Mouse (Mus musculus): Measurements from ENCODE around the gene Tbx6. TPM values are rescaled to one million over a fixed set of nuclear protein-coding genes. Genes with fewer than 3 reads are reported as not detected.
A peak's percentile ranks its signal among the peaks of the same experiment; 100 is the strongest.

The Tbx6 gene
- polyA plus RNA-seq, 1 experiment from 2014 or later = 0.53 TPM

DNA sequence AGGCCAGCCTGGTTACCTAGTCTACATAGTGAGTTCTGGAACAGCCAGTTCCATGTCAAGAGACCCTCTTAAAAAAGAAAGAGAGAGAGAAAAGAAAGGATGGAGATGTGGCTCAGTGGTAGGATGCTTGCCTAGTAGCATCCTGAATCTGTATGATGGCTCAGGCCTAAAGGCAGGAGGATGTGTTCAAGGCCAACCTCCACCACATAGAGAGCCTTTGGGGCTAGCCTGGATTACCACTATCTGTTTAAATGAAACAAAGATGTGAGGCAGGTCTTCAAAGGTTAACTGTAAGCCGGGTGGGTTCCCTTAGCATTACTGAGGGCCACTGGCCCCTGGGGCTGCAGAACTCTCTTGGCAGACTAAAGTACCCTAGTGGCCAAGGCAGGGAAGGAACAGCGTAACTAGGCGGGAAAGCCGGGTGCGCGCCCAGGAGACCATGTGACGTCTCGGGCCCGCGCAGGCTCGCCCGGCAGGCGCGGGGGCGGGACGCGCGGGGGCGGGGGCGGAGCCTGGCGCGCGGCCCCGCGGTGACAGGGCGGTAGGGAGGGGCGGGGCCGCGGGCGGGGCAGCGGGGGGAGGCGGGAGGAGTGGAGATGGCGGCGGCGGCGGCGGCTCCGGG lies 22.1 kb upstream of the Tbx6 start, which contains the start of gene Mapk3:
TSS of gene Mapk3 (plus strand) at position 552 of the 622 bp plus-strand sequence.
- H3K4me3 ChIP-seq = peak within 1 kb of the TSS; percentile 89
- DNase-seq (ENCODE audit: low spot score) = peak; percentile 93
- peaks cover 55% of the 10 kb centered on the region for H3K4me1 ChIP-seq
- H3K36me3 ChIP-seq = peaks cover 31% of the 10 kb centered on the region
- H3K27ac ChIP-seq = peak within 1 kb of the TSS; percentile 96
- WGBS = under 1% methylated on average over 31 of the region's 38 CpGs
- no peaks in the 10 kb centered on the region for H3K9me3 ChIP-seq (replicated peaks)
- no peaks in the 10 kb centered on the region for H3K27me3 ChIP-seq (ENCODE audit: low read depth, poor library complexity, severe bottlenecking)

DNA sequence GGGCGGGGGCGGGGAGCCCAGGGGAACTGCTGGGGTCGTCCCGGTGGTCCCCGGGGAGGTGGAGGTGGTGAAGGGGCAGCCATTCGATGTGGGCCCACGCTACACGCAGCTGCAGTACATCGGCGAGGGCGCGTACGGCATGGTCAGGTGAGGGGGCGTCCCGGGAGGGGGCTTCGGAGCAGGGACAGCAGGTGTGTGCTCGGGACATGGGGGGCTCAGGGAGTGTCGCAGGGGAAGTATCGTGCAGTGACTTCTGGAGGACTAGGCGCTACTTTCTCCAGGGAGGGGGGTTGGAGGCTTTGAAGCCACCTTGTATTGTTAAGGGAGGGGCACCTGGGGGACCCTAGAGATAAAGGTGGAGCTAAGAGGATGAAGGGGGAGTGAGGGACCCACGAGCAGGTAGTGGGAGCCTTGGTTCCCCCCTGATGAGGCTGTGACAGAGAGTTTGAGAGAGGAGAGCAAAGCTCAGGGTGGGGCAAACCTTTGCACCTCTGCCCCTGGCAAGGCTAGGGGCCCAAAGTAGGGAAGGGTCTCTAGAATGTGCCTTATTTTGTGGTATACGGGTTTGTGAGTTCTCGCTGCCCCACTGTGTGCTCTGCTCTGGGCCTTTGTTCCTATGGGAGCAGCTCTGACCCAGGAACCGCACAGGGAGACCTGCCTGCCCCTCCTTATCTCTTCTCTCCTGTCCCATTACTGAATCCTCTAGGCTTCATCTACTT lies 21.5 kb upstream of the Tbx6 start:
- H3K27me3 ChIP-seq (ENCODE audit: low read depth, poor library complexity, severe bottlenecking) = no peaks in the 10 kb centered on the region
- peak overlapping the region; percentile 96 for H3K27ac ChIP-seq
- H3K4me1 ChIP-seq = peaks cover 50% of the 10 kb centered on the region
- DNase-seq (ENCODE audit: low spot score) = no peak
- peaks cover 38% of the 10 kb centered on the region for H3K36me3 ChIP-seq
- H3K4me3 ChIP-seq = peak overlapping the region; percentile 89
- H3K9me3 ChIP-seq (replicated peaks) = no peaks in the 10 kb centered on the region
- 2% methylated on average over 22 of the region's 24 CpGs for WGBS

DNA sequence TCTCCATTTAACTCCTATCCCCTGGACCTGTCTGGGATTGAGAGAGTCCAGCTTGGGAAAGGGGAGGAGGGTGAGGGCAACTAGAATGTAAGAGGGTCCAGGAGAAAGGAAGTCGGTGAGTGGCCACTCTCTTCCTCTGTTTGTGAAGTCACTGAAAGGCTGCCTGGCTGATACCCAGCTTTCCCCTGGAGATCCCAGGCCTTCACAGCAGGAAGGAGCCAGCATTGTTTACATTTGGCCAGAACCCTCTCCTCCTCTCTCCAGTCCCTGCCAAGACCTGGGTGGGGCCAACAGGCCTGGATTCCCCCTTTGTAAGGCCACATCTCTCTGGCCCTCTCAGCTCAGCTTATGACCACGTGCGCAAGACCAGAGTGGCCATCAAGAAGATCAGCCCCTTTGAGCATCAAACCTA lies 20.9 kb upstream of the Tbx6 start:
- Histone ChIP-seq H3K4me3 (peak overlapping the region; percentile 89), H3K27ac (peak overlapping the region; percentile 96), H3K36me3 (peaks cover 44% of the 10 kb centered on the region), H3K9me3 (replicated peaks) (no peaks in the 10 kb centered on the region), H3K4me1 (peaks cover 45% of the 10 kb centered on the region), H3K27me3 (ENCODE audit: low read depth, poor library complexity, severe bottlenecking) (no peaks in the 10 kb centered on the region)
- WGBS = 15% methylated on average over 3 of the region's 3 CpGs
- DNase-seq (ENCODE audit: low spot score) = no peak

DNA sequence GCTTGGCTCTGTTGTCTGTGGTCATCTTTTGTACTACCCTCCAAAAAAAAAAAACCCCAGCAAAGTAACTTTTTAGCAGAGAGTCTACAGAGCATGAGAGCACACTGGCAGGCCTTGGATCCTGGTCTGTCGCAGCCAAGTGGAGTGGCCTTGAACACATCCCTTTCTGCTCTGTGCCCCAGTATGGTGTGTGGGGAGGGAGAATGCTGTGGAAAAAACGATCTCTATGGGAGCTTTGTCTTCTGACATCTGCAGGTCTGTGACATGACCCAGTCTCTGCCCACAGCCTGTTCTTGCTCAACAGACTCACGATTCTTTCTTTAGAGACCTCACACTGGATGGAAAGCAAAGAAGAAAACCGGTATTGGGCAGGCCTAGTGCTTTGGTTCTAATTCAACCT lies 20.3 kb upstream of the Tbx6 start:
- DNase-seq (ENCODE audit: low spot score) = no peak
- no peaks in the 10 kb centered on the region for H3K27me3 ChIP-seq (ENCODE audit: low read depth, poor library complexity, severe bottlenecking)
- WGBS = 79% methylated on average over 4 of the region's 4 CpGs
- peak overlapping the region; percentile 96 for H3K27ac ChIP-seq
- peak overlapping the region; percentile 89 for H3K4me3 ChIP-seq
- peaks cover 45% of the 10 kb centered on the region for H3K4me1 ChIP-seq
- no peaks in the 10 kb centered on the region for H3K9me3 ChIP-seq (replicated peaks)
- H3K36me3 ChIP-seq = peaks cover 49% of the 10 kb centered on the region

DNA sequence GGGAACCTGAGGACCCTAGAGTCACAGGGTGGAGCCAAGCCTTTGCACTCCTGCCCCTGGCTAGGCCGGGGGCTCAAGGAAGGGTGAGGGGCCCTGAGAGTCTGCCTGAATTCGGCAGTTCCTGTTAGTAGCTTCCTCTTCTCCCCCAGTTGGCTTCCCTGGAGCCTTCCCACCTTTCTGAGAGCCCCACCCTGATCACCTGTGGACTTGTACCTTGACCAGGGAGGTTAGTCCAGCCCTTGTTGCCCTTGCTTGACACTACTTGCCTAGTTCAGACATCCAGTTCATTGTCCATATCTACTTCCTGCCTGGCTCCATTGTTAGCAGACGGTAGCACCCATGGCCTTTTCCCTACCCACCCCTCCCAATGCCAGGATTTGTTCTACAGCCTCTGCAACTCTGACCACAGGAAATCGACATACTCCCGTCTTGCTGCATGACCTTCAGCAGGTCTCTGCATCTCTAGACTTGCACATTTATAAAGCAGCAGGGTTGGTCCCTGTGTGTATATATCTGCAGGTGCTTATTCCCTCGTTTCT lies 19.7 kb upstream of the Tbx6 start:
- Histone ChIP-seq H3K4me3 (no peak overlapping the region), H3K27me3 (ENCODE audit: low read depth, poor library complexity, severe bottlenecking) (no peaks in the 10 kb centered on the region), H3K9me3 (replicated peaks) (no peaks in the 10 kb centered on the region), H3K27ac (peak overlapping the region; percentile 96), H3K4me1 (peaks cover 45% of the 10 kb centered on the region), H3K36me3 (peaks cover 56% of the 10 kb centered on the region)
- 82% methylated on average over 6 of the region's 6 CpGs for WGBS
- no peak for DNase-seq (ENCODE audit: low spot score)

DNA sequence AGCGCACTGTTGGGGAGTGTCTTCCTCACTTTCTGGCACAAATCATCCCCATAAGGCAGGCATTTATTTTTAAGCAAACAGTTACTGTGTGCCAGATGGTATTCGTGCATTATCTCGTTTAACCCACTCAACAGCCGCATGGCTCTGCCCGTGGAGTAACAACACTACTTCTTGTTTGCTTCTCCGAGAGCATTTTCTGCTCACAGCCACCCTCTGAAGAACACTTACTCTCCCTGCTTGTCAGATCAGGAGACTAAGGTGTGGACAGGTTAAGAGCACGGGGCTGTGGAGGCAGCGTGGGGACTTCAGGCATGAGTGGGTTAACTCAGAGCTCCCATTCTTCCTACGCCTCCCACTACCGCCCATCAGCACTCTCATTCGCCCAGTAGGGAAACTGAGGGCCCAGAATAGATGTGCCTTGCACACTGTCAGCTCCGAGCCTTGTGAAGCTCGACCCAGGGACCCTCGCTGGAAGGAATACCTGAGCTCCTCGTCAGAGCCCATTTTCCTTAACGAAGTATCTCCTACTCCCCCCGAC lies 18.7 kb upstream of the Tbx6 start:
- WGBS = 80% methylated on average over 17 of the region's 17 CpGs
- no peak overlapping the region for H3K27ac ChIP-seq
- H3K9me3 ChIP-seq (replicated peaks) = no peaks in the 10 kb centered on the region
- peaks cover 45% of the 10 kb centered on the region for H3K4me1 ChIP-seq
- peaks cover 65% of the 10 kb centered on the region for H3K36me3 ChIP-seq
- H3K4me3 ChIP-seq = no peak overlapping the region
- no peaks in the 10 kb centered on the region for H3K27me3 ChIP-seq (ENCODE audit: low read depth, poor library complexity, severe bottlenecking)
- DNase-seq (ENCODE audit: low spot score) = no peak

DNA sequence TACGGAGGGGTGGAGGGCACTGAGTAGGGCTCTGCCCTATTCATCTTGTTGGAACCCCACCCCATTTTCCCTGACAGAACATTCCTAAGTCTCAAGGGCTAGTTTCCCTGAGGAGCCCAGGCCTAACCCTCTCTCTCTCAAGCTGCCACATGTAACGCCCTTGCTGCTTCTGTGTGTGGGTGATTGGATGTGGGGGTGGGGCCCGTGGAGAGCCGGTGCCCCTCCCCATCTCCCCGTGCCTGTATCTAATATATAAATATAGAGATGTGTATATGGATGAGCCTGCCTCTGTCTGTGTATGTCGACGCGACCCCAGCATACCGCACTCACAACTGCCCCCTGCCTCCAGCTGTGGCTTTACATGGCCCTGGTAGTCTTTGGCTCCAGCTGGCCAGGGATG lies 15.7 kb upstream of the Tbx6 start:
- H3K36me3 ChIP-seq = peaks cover 95% of the 10 kb centered on the region
- no peak for DNase-seq (ENCODE audit: low spot score)
- H3K4me3 ChIP-seq = no peak overlapping the region
- WGBS = 91% methylated on average over 9 of the region's 9 CpGs
- H3K9me3 ChIP-seq (replicated peaks) = no peaks in the 10 kb centered on the region
- H3K4me1 ChIP-seq = peaks cover 25% of the 10 kb centered on the region
- H3K27me3 ChIP-seq (ENCODE audit: low read depth, poor library complexity, severe bottlenecking) = no peaks in the 10 kb centered on the region
- H3K27ac ChIP-seq = no peak overlapping the region

DNA sequence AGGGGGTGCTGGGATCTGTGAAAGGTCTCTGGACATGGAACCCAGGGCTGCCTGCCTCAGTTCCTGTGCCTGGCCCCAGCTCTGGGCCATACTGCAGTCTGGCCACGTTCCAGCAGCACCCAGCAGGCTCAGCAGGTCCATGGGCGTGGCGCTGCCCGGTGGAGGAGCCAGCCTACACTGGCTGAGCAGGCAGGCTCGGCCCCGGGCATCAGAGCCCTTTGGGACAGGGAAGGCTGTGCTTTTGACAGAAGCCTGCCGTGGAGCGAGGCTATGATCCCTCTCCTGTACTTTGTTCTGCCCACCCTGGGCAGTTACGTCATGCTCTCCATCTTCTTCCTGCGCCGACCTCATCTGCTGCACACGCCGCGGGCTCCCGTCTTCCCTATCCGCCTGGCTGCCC lies 15.1 kb upstream of the Tbx6 start, which contains the start of gene Gdpd3:
TSS of gene Gdpd3 (plus strand) at position 134 of the 400 bp plus-strand sequence.
- WGBS = 92% methylated on average over 16 of the region's 16 CpGs

DNA sequence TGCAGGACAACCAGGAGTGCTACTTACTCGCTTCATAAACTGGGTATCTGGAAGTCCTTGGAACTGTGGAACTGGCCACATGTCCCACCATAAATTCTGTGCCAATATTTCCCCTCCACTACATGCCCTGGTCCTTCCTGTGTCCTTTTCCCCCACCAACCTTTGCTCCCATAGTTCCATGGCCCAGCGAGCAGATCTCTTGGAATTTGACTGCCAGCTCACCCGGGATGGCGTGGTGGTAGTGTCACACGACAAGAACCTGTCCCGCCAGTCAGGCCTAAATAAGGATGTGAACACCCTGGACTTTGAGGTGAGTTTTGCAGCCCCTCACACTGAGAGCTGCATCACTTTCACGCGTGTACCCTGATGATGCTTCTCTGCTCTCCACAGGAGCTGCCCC lies 14.3 kb upstream of the Tbx6 start:
- no peak for DNase-seq (ENCODE audit: low spot score)
- H3K27ac ChIP-seq = no peak overlapping the region
- no peaks in the 10 kb centered on the region for H3K27me3 ChIP-seq (ENCODE audit: low read depth, poor library complexity, severe bottlenecking)
- WGBS = 91% methylated on average over 8 of the region's 8 CpGs
- H3K9me3 ChIP-seq (replicated peaks) = no peaks in the 10 kb centered on the region
- peaks cover 12% of the 10 kb centered on the region for H3K4me1 ChIP-seq
- H3K4me3 ChIP-seq = no peak overlapping the region
- H3K36me3 ChIP-seq = peaks cover 96% of the 10 kb centered on the region

More for the DNA sequence above, 15.1 kb upstream of the Tbx6 start, which contains the start of gene Gdpd3:
- Histone ChIP-seq H3K9me3 (replicated peaks) (no peaks in the 10 kb centered on the region), H3K36me3 (peaks cover 96% of the 10 kb centered on the region), H3K4me3 (no peak within 1 kb of the TSS), H3K27ac (no peak within 1 kb of the TSS), H3K4me1 (peaks cover 19% of the 10 kb centered on the region), H3K27me3 (ENCODE audit: low read depth, poor library complexity, severe bottlenecking) (no peaks in the 10 kb centered on the region)
- DNase-seq (ENCODE audit: low spot score) = no peak

DNA sequence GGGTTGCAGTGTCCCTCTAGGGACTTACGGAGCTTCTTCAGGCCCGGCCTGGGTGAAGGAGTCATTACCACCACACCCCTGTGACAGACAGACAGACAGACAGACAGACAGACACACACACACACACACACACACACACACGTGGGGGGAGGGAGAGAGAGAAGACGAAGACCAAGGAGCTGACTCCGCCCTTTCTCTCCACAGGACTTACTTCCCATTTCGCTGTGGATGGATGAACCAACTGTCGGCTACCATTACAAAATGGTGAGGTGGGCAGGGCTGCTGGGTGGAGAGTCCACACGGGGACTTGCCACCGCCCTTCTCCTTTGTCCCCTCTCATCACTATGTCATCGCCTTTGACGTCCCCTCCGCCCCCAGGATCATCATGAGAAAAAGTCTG lies 10.5 kb upstream of the Tbx6 start:
- no peak overlapping the region for H3K4me3 ChIP-seq
- H3K9me3 ChIP-seq (replicated peaks) = no peaks in the 10 kb centered on the region
- DNase-seq (ENCODE audit: low spot score) = no peak
- 88% methylated on average over 12 of the region's 12 CpGs for WGBS
- H3K27ac ChIP-seq = no peak overlapping the region
- no peaks in the 10 kb centered on the region for H3K27me3 ChIP-seq (ENCODE audit: low read depth, poor library complexity, severe bottlenecking)
- H3K4me1 ChIP-seq = peaks cover 5% of the 10 kb centered on the region
- H3K36me3 ChIP-seq = peaks cover 79% of the 10 kb centered on the region

DNA sequence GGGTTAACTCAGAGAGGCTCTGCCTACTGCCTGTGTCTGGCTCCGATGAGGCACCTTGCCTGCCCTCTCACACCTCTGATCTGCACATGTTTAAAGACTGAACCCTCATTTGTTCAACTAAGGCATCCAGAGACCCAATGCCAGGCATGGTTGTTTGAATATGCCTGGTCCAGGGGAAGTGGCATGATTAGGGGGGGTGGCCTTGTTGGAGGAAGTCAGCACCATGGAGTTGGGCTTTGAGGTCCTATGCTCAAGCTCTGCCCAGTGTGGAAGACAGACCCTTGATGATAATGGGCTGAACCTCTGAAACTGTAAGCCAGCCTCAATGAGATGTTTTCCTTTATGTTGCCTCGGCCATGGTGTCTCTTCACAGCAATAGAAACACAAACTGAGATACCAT lies 7.9 kb upstream of the Tbx6 start:
- Histone ChIP-seq H3K9me3 (replicated peaks) (no peaks in the 10 kb centered on the region), H3K27ac (no peak overlapping the region), H3K27me3 (ENCODE audit: low read depth, poor library complexity, severe bottlenecking) (no peaks in the 10 kb centered on the region), H3K4me3 (no peak overlapping the region), H3K36me3 (peaks cover 57% of the 10 kb centered on the region), H3K4me1 (peaks cover 30% of the 10 kb centered on the region)
- WGBS = 65% methylated on average over 2 of the region's 2 CpGs
- DNase-seq (ENCODE audit: low spot score) = no peak

DNA sequence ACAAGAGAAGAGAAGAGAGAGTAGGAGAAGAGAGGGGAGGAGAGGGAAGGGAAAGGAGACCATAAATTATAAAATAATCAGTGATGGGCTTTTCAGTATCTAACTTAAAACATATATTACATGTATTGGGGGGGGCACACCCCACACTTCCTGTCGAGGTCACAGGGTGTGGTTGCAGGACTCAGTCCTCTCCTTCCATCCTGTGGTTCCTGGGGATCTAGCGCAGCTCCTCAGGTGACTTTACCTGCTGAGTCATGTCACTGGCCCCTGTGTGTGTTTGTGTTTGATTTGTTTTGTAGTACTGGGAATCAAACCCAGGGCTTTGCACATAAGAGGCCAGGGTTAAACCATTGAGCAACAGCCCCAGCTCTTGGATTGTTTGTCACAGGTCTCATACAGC lies 6.8 kb upstream of the Tbx6 start:
- Histone ChIP-seq H3K4me3 (no peak overlapping the region), H3K36me3 (peaks cover 53% of the 10 kb centered on the region), H3K27ac (no peak overlapping the region), H3K4me1 (peaks cover 34% of the 10 kb centered on the region), H3K27me3 (ENCODE audit: low read depth, poor library complexity, severe bottlenecking) (no peaks in the 10 kb centered on the region), H3K9me3 (replicated peaks) (no peaks in the 10 kb centered on the region)
- DNase-seq (ENCODE audit: low spot score) = no peak
- WGBS = 81% methylated on average over 2 of the region's 2 CpGs
